Mouse (Mus musculus) cerebellum, adult 2 months (tissue): ENCODE measurements around the gene Sdk1.

Experiments used
- CTCF ChIP-seq: fragments of 200-500 bp; IDR thresholded peaks from 2 replicates; pipeline ENCODE4 v1.5.1; 2011; ENCODE audit warnings: low read depth, mild to moderate bottlenecking, control low read depth, low read length, moderate library complexity, borderline replicate concordance; ENCODE audit not compliant: insufficient read depth
- POLR2A ChIP-seq: fragments of 200-500 bp; IDR thresholded peaks from 2 replicates; pipeline ENCODE4 v1.6.1; 2011; ENCODE audit warnings: low read length, control low read depth, borderline replicate concordance; ENCODE audit not compliant: insufficient read depth

GRCm38 (mm10) chr5:141689442-141690105 lies 448.3 kb downstream of the Sdk1 start:
- TF ChIP-seq CTCF (no peak), POLR2A (no peak)
